Mouse (Mus musculus): ENCODE measurements around the gene Ugdh. TPM values are rescaled to one million over a fixed set of nuclear protein-coding genes. Genes with fewer than 3 reads are reported as not detected.

The Ugdh gene
- polyA plus RNA-seq, 1 experiment from 2014 or later: 135 TPM

GRCm38 (mm10) chr5:65371551-65371950, 64.2 kb downstream of the Ugdh start:
- Histone ChIP-seq H3K27ac (no peak overlapping the region), H3K4me1 (no peaks in the 10 kb centered on the region), H3K9me3 (no peaks in the 10 kb centered on the region), H3K27me3 (ENCODE audit: insufficient read depth, poor library complexity, severe bottlenecking) (no peaks in the 10 kb centered on the region), H3K36me3 (no peaks in the 10 kb centered on the region), H3K4me3 (no peak overlapping the region)
- no peak for DNase-seq (ENCODE audit: low spot score)
- 91% methylated on average over 7 of the region's 7 CpGs for WGBS

GRCm38 (mm10) chr5:65367837-65368236, 67.9 kb downstream of the Ugdh start:
- no peaks in the 10 kb centered on the region for H3K4me1 ChIP-seq
- no peaks in the 10 kb centered on the region for H3K9me3 ChIP-seq
- DNase-seq (ENCODE audit: low spot score): no peak
- WGBS: 74% methylated on average over 11 of the region's 11 CpGs
- H3K4me3 ChIP-seq: no peak overlapping the region
- no peak overlapping the region for H3K27ac ChIP-seq
- no peaks in the 10 kb centered on the region for H3K36me3 ChIP-seq
- peaks cover 5% of the 10 kb centered on the region; the same call in 1 of the 2 replicates for H3K27me3 ChIP-seq (ENCODE audit: insufficient read depth, poor library complexity, severe bottlenecking)

Other genes starting within 250 kb of the Ugdh start
- 7.3 and 8.4 TPM in 2 replicates for gene Wdr19, start 236.3 kb downstream of the Ugdh start, polyA plus RNA-seq (2016; fragmentation: Nextera tagmentation; extraction: Ambion mirVana)
- gene Rfc1, start 100.3 kb downstream of the Ugdh start, polyA plus RNA-seq (2016; fragmentation: Nextera tagmentation; extraction: Ambion mirVana): 62.2 and 68.1 TPM in 2 replicates
- 0.18 and 2.8 TPM in 2 replicates for gene Klb, start 87.6 kb downstream of the Ugdh start, polyA plus RNA-seq (2016; fragmentation: Nextera tagmentation; extraction: Ambion mirVana)
- gene Rpl9, start 44.5 kb downstream of the Ugdh start, polyA plus RNA-seq (2016; fragmentation: Nextera tagmentation; extraction: Ambion mirVana): 726 and 840 TPM in 2 replicates
- gene Lias, start 44.5 kb downstream of the Ugdh start, polyA plus RNA-seq (2016; fragmentation: Nextera tagmentation; extraction: Ambion mirVana): 64.5 and 67.8 TPM in 2 replicates
- gene Gm43552, start 56.9 kb upstream of the Ugdh start, polyA plus RNA-seq (2016; fragmentation: Nextera tagmentation; extraction: Ambion mirVana): not detected in 2 replicates
- 99.0 and 106 TPM in 2 replicates for gene Smim14, start 101.2 kb upstream of the Ugdh start, polyA plus RNA-seq (2016; fragmentation: Nextera tagmentation; extraction: Ambion mirVana)
- 170 and 199 TPM in 2 replicates for gene Ube2k, start 101.3 kb upstream of the Ugdh start, polyA plus RNA-seq (2016; fragmentation: Nextera tagmentation; extraction: Ambion mirVana)

All from heart, embryonic 10.5 days (tissue).